Mouse (Mus musculus): ENCODE measurements around the gene Abca1.

DNA sequence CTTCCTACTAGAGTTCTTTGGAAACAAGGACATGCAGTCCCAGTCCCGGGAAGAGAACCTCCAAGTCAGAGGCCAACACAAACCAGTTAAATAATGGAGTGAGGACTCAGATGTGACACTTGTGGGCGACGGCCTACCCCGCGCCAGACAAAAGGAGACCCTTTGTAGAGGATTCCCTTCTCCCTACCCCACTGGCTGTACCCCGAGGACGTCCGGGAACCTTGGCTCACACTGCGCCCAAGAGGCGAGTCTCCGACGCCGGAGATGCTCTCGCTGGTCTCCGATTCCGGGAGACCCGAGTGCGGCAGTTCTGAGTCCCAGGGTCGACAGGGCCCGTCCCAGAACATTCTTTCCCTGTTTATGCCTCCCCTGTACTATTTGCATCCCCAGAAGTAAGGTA is 519 bp downstream of the Abca1 start:
- TF ChIP-seq EP300 (IDR thresholded peaks at IDR 0.05; ENCODE audit: low read depth) (no peak), CTCF (IDR thresholded peaks at IDR 0.05; ENCODE audit: low read depth) (no peak)
